Mouse (Mus musculus) lung, embryonic 14.5 days (tissue): ENCODE data around the gene Pou3f3. TPM values are rescaled to one million over a fixed set of nuclear protein-coding genes. Genes with fewer than 3 reads are reported as not detected.
A peak's percentile ranks its signal among the peaks of the same experiment; 100 is the strongest.

Experiments used
- ATAC-seq: fragments of 200-750 bp; cut with Nextera tagmentation; 2 replicates; pipeline ENCODE4 v1.8.0; 2017; ENCODE audit warnings: mild to moderate bottlenecking, moderate TSS enrichment, moderate library complexity; ENCODE audit not compliant: insufficient read depth
- DNase-seq: peaks from one replicate; pipeline ENCODE4 v3.0.0-alpha.2; 2015
- H3K27ac ChIP-seq: fragments of 300-500 bp; sonication (generic); 2 replicates; pipeline ENCODE4 v1.5.1; 2014; ENCODE audit warnings: low read depth, mild to moderate bottlenecking, moderate library complexity
- H3K27me3 ChIP-seq: fragments of 300-500 bp; sonication (generic); 2 replicates; pipeline ENCODE4 v1.6.1; 2014; ENCODE audit warnings: low read length, control low read depth; ENCODE audit not compliant: insufficient read depth
- H3K36me3 ChIP-seq: fragments of 300-500 bp; sonication (generic); 2 replicates; pipeline ENCODE4 v1.6.1; 2014; ENCODE audit warnings: control low read depth; ENCODE audit not compliant: insufficient read depth
- H3K4me1 ChIP-seq: fragments of 300-500 bp; sonication (generic); 2 replicates; pipeline ENCODE4 v1.6.1; 2014; ENCODE audit warnings: antibody characterized with exemption, control low read depth; ENCODE audit not compliant: insufficient read depth
- H3K4me2 ChIP-seq: fragments of 300-500 bp; sonication (generic); 2 replicates; pipeline ENCODE4 v1.6.1; 2014; ENCODE audit warnings: mild to moderate bottlenecking
- H3K4me3 ChIP-seq: fragments of 300-500 bp; sonication (generic); 2 replicates; pipeline ENCODE4 v1.5.1; 2014; ENCODE audit warnings: low read depth, low read length
- H3K9ac ChIP-seq: fragments of 300-500 bp; sonication (generic); 2 replicates; pipeline ENCODE4 v1.6.1; 2014
- H3K9me3 ChIP-seq: fragments of 300-500 bp; sonication (generic); 2 replicates; pipeline ENCODE4 v1.6.1; 2016; ENCODE audit warnings: low read depth, low read length, control low read depth
- CTCF ChIP-seq: IDR thresholded peaks from 2 replicates; pipeline ENCODE4 v1.5.1; 2016; ENCODE audit warnings: antibody characterized with exemption, low read depth
- WGBS: fragments of 180-500 bp; shearing (Covaris S2); extraction: QIAGEN DNeasy Blood & Tissue Kit; methylation state at CpG from one replicate; pipeline ENCODE4 v1.1.7; 2014; 5-methylcytosine and 5-hydroxymethylcytosine counted together
- polyA plus RNA-seq: library from polyadenylated mRNA; unstranded; fragments of >200 nt; fragmentation: Nextera tagmentation; extraction: Ambion mirVana; gene quantifications from 2 replicates; pipeline ENCODE4 v1.2.1, GENCODE M21; 2014

Pou3f3 gene
- 0.34 and 0.49 TPM in 2 replicates for polyA plus RNA-seq

- peak within 1 kb of the TSS; percentile 48 for H3K9ac ChIP-seq
- H3K9me3 ChIP-seq = no peaks in the 10 kb centered on the region
- H3K4me2 ChIP-seq = peak within 1 kb of the TSS; percentile 84
- 0 out of 2 replicates have a peak, but pooled peaks cover 3% of the 10 kb centered on the region for H3K4me1 ChIP-seq
- no peak within 1 kb of the TSS for H3K27ac ChIP-seq
- peaks cover 86% of the 10 kb centered on the region for H3K27me3 ChIP-seq
- TF ChIP-seq CTCF = no peak
- 0% methylated on average over 21 of the region's 21 CpGs for WGBS
- peak; percentile 93 for DNase-seq
- peak; percentile 85 for ATAC-seq
- no peaks in the 10 kb centered on the region for H3K36me3 ChIP-seq
- peak within 1 kb of the TSS; percentile 48 for H3K4me3 ChIP-seq
Observed at GRCm38 (mm10) chr1:42695578-42695915, at the start of gene Pou3f3. Gene Pou3f3 (plus strand): TSS chr1:42695768.

DNA sequence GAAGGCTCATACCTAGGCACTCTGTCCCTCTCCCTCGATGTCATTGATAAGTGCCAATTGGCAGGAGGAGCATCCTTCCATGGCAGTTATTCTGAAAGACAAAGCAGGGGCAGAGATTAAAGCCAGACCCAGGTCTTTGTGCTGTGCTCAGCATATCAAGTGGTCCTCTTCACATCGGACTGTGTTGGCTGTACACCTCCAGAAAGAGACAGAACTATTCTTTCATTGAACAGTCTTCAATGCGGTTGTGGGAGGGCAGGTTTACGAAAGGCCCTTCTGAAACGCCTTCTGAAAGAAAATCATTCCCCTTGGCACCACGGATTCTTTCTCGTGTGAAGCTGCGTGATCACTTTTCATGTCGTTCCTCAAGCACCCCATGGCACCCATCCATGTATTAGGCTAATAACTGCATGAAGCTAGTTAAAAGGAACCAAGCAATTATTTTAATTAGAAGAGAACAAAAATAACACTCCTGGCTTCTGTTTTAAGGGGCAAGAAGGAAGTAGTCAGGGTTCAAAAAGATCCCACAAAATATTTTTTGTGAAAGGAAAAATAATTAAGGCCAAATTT is 47.1 kb upstream of the Pou3f3 start:
- WGBS = 89% methylated on average over 9 of the region's 9 CpGs
- no peaks in the 10 kb centered on the region for H3K9me3 ChIP-seq
- no peak overlapping the region for H3K4me3 ChIP-seq
- no peak overlapping the region for H3K9ac ChIP-seq
- no peak overlapping the region for H3K4me2 ChIP-seq
- DNase-seq (no peak), ATAC-seq (no peak)
- no peak for TF ChIP-seq CTCF
- H3K36me3 ChIP-seq = no peaks in the 10 kb centered on the region
- H3K27ac ChIP-seq = no peak overlapping the region
- H3K4me1 ChIP-seq = 0 out of 2 replicates have a peak, but pooled peaks cover 3% of the 10 kb centered on the region
- no peaks in the 10 kb centered on the region for H3K27me3 ChIP-seq

GRCm38 (mm10) chr1:42651461-42651860 is 44.1 kb upstream of the Pou3f3 start:
- TF ChIP-seq CTCF = no peak

GRCm38 (mm10) chr1:42667546-42667945 is 28.0 kb upstream of the Pou3f3 start:
- no peak for ATAC-seq
- no peaks in the 10 kb centered on the region for H3K36me3 ChIP-seq
- DNase-seq = no peak
- H3K27ac ChIP-seq = no peak overlapping the region
- no peak overlapping the region for H3K4me3 ChIP-seq
- no peaks in the 10 kb centered on the region for H3K4me1 ChIP-seq
- TF ChIP-seq CTCF = no peak
- no peak overlapping the region for H3K4me2 ChIP-seq
- H3K27me3 ChIP-seq = no peaks in the 10 kb centered on the region
- 72% methylated on average over 1 of the region's 1 CpGs for WGBS
- H3K9me3 ChIP-seq = no peaks in the 10 kb centered on the region
- no peak overlapping the region for H3K9ac ChIP-seq

More at GRCm38 (mm10) chr1:42651461-42651860, 44.1 kb upstream of the Pou3f3 start:
- 60% methylated on average over 15 of the region's 15 CpGs for WGBS
- Histone ChIP-seq H3K27me3 (no peaks in the 10 kb centered on the region), H3K4me1 (0 out of 2 replicates have a peak, but pooled peaks cover 3% of the 10 kb centered on the region), H3K9ac (no peak overlapping the region), H3K27ac (no peak overlapping the region), H3K9me3 (no peaks in the 10 kb centered on the region), H3K4me3 (no peak overlapping the region), H3K4me2 (0 out of 2 replicates have a peak overlapping the region, but pooled peaks have one; percentile 27), H3K36me3 (no peaks in the 10 kb centered on the region)
- peak; percentile 56 for DNase-seq
- ATAC-seq = no peak

DNA sequence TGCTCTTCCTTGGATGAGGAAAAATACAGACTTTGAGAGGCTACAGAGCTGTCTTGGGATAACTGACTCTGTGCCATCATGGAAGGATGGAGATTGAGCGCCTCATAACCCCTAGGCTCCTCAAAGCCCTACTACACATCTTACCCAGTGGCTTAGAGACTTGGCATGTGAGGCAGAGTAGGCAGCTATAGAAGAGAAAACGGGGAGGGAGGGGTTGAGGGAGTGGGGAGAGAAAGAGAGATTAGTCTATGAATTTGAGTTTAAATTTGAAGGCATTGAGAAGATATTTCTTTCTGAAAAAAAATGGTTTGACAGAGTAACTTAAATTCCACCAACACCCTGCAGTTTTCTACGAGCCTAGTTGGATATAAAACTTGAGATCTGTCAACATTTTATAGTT is 14.9 kb upstream of the Pou3f3 start:
- H3K27ac ChIP-seq = no peak overlapping the region
- TF ChIP-seq CTCF = no peak
- no peak overlapping the region for H3K4me3 ChIP-seq
- no peaks in the 10 kb centered on the region; the same call in 1 of the 2 replicates for H3K4me1 ChIP-seq
- no peaks in the 10 kb centered on the region for H3K36me3 ChIP-seq
- H3K4me2 ChIP-seq = no peak overlapping the region
- WGBS = 71% methylated on average over 3 of the region's 3 CpGs
- H3K9me3 ChIP-seq = no peaks in the 10 kb centered on the region
- peaks cover 43% of the 10 kb centered on the region for H3K27me3 ChIP-seq
- ATAC-seq (no peak), DNase-seq (no peak)
- no peak overlapping the region for H3K9ac ChIP-seq

GRCm38 (mm10) chr1:42681762-42682161 is 13.8 kb upstream of the Pou3f3 start:
- Histone ChIP-seq H3K9ac (no peak overlapping the region), H3K4me3 (no peak overlapping the region), H3K4me2 (no peak overlapping the region), H3K36me3 (no peaks in the 10 kb centered on the region), H3K27me3 (peaks cover 54% of the 10 kb centered on the region), H3K9me3 (no peaks in the 10 kb centered on the region), H3K27ac (no peak overlapping the region), H3K4me1 (no peaks in the 10 kb centered on the region; the same call in 1 of the 2 replicates)
- 64% methylated on average over 5 of the region's 5 CpGs for WGBS
- ATAC-seq (no peak), DNase-seq (no peak)
- no peak for TF ChIP-seq CTCF

GRCm38 (mm10) chr1:42683861-42684260 is 11.7 kb upstream of the Pou3f3 start:
- TF ChIP-seq CTCF = no peak
- ATAC-seq = no peak; the same call in 1 of the 2 replicates
- H3K4me3 ChIP-seq = no peak overlapping the region

More at GRCm38 (mm10) chr1:42683861-42684260, 11.7 kb upstream of the Pou3f3 start:
- Histone ChIP-seq H3K4me1 (no peaks in the 10 kb centered on the region; the same call in 1 of the 2 replicates), H3K9ac (no peak overlapping the region), H3K36me3 (no peaks in the 10 kb centered on the region), H3K27ac (no peak overlapping the region), H3K27me3 (peaks cover 75% of the 10 kb centered on the region), H3K9me3 (no peaks in the 10 kb centered on the region), H3K4me2 (peak overlapping the region; percentile 59)
- DNase-seq = no peak
- 5% methylated on average over 6 of the region's 6 CpGs for WGBS
